Mouse (Mus musculus) megakaryocyte, embryonic 14.5 days (primary cell): Measurements from ENCODE around the gene Dnah2.

ENCODE experiments used
- FLI1 ChIP-seq: IDR thresholded peaks from 2 replicates; pipeline ENCODE4 v1.6.1; 2012; ENCODE audit warnings: low read length, inconsistent platforms, mixed read lengths
- GATA1 ChIP-seq: IDR thresholded peaks from 3 replicates; pipeline ENCODE4 v1.6.1; 2012; ENCODE audit warnings: mixed read lengths, low read length, inconsistent platforms, borderline replicate concordance

DNA sequence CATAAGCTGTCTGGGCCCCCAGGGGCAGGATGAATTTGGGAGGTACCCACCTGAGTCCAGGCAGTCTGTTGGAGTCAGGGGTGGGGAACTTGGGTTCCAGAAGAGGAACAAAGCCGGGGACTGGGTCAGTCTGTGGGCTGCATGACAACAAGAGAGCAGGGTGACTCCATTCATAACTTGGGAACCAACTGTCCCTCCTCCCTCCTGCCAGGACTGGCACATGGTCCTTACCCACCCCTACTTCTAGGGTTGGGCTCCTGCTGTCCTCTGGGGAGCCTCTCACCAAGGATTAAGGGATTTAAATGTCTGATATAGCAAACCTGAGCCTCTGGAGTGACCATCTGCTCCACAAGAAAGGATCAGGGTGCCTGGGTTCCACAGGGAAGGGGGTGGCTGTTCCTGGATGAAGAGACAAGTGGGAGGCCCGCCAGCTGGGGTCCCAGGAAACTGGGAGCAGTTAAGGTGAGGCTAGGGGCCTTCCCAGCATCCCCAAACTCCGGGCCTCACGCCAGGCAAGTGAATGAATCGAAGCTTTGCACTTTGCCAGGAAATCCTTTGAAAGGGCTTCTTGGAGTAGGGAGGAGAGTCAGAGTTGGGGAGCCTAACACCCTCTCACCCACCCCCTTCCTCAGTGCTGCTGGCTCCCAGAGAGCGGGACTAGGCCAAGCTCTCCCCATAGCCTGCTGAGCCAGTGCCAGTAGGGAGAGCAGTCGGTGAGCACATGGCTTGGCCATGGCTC, 43.2 kb upstream of the Dnah2 start:
- TF ChIP-seq GATA1 (no peak), FLI1 (no peak)
